Mouse (Mus musculus) liver, postnatal 0 days (tissue): ENCODE data around the gene Dlgap5. TPM values are rescaled to one million over a fixed set of nuclear protein-coding genes. Genes with fewer than 3 reads are reported as not detected.
A peak's percentile ranks its signal among the peaks of the same experiment; 100 is the strongest.

ENCODE experiments used
- ATAC-seq: fragments of 200-750 bp; cut with Nextera tagmentation; 2 replicates; pipeline ENCODE4 v1.8.0; 2017; ENCODE audit warnings: mild to moderate bottlenecking, moderate library complexity
- DNase-seq: peaks from one replicate; pipeline ENCODE4 v3.0.0-alpha.2; 2016
- H3K27ac ChIP-seq: fragments of 300-500 bp; sonication (generic); 2 replicates; pipeline ENCODE4 v1.5.1; 2014; ENCODE audit warnings: antibody characterized with exemption, moderate library complexity, mild to moderate bottlenecking, low read depth
- H3K27me3 ChIP-seq: fragments of 300-500 bp; sonication (generic); 2 replicates; pipeline ENCODE4 v1.6.1; 2014; ENCODE audit warnings: low read length, control low read depth, mixed read lengths; ENCODE audit not compliant: insufficient read depth
- H3K36me3 ChIP-seq: fragments of 300-500 bp; sonication (generic); replicated peaks from 2 replicates; pipeline ENCODE4 v1.6.1; 2014; ENCODE audit warnings: mild to moderate bottlenecking, control low read depth, low read length, moderate library complexity, mixed read lengths; ENCODE audit not compliant: insufficient read depth
- H3K4me1 ChIP-seq: fragments of 300-500 bp; sonication (generic); 2 replicates; pipeline ENCODE4 v1.6.1; 2014; ENCODE audit warnings: antibody characterized with exemption, mild to moderate bottlenecking, control low read depth; ENCODE audit not compliant: insufficient read depth
- H3K4me2 ChIP-seq: fragments of 300-500 bp; sonication (generic); 2 replicates; pipeline ENCODE4 v1.6.1; 2014; ENCODE audit warnings: low read depth, mild to moderate bottlenecking, low read length, moderate library complexity, mixed read lengths
- H3K4me3 ChIP-seq: fragments of 300-500 bp; sonication (generic); 2 replicates; pipeline ENCODE4 v1.5.1; 2014; ENCODE audit warnings: low read depth, low read length
- H3K9ac ChIP-seq: fragments of 300-500 bp; sonication (generic); replicated peaks from 2 replicates; pipeline ENCODE4 v1.6.1; 2014; ENCODE audit warnings: mild to moderate bottlenecking, moderate library complexity
- H3K9me3 ChIP-seq: fragments of 300-500 bp; sonication (generic); 2 replicates; pipeline ENCODE4 v1.6.1; 2016; ENCODE audit warnings: mild to moderate bottlenecking, control low read depth, low read length, mixed read lengths
- CTCF ChIP-seq: sonication (generic); IDR thresholded peaks from 2 replicates; pipeline ENCODE4 v1.5.1; 2016; ENCODE audit warnings: antibody characterized with exemption, low read depth
- EP300 ChIP-seq: IDR thresholded peaks from 2 replicates; pipeline ENCODE4 v1.6.1; 2016; ENCODE audit warnings: antibody characterized with exemption, low read depth, mild to moderate bottlenecking
- WGBS: fragments of 180-500 bp; shearing (Covaris S2); extraction: QIAGEN DNeasy Blood & Tissue Kit; methylation state at CpG from one replicate; pipeline ENCODE4 v1.1.7; 2014; ENCODE audit not compliant: insufficient replicate concordance; 5-methylcytosine and 5-hydroxymethylcytosine counted together
- polyA plus RNA-seq: library from polyadenylated mRNA; unstranded; fragments of >200 nt; fragmentation: Nextera tagmentation; extraction: Ambion mirVana; gene quantifications from 2 replicates; pipeline ENCODE4 v1.2.1, GENCODE M21; 2015

Dlgap5 gene
- polyA plus RNA-seq, 1 experiment from 2014 or later = 16.9 TPM

DNA sequence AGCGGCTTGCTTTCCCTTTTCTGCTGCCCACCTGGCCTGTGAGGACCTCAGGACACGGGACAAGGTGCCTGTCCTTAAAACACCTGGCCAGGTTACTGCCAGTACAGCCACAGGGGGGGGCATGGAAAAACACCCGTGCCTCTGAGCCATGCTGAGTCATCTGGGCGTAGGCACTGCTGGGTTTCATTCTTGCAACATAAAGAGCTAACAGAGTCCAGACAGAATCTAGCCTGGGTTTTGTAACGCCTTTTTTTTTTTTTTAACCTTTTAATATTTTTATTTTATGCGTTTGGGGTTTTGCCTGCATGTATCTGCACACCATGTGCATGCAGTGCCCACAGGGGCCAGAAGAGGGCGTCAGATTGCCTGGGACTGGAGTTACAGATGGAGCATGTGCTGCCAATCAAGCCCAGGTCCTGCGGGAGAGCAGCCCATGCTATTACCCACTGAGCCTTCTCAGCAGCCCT, 64.1 kb downstream of the Dlgap5 start:
- Histone ChIP-seq H3K4me3 (no peak overlapping the region), H3K36me3 (no peaks in the 10 kb centered on the region), H3K9me3 (no peaks in the 10 kb centered on the region), H3K9ac (no peak overlapping the region), H3K27me3 (no peaks in the 10 kb centered on the region), H3K4me1 (peaks cover 9% of the 10 kb centered on the region), H3K27ac (peak overlapping the region; percentile 26; the same call in 1 of the 2 replicates), H3K4me2 (no peak overlapping the region)
- TF ChIP-seq CTCF (peak; percentile 57), EP300 (0 out of 2 replicates have a peak, but pooled peaks have one; percentile 31)
- 51% methylated on average over 8 of the region's 8 CpGs for WGBS
- DNase-seq = peak; percentile 67
- peak; percentile 80 for ATAC-seq

DNA sequence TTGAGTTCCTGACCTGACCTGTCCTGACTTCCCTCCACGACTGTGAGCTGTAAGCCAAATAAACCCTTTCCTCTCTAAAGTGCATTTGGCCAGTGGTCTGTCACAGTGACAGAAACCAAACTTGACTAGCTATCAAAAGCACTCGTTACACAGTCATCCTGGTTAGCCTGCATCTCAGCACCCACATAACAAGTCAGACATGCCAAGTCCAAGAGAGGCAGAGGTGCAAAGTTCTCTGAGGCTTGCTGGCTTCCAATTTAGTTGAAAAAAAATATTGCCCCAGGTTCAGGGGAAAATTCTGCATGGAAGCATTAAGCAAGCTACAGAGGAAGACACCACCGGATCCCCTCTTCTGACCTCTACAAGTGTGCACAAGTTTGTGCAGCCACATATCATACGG, 65.0 kb downstream of the Dlgap5 start:
- TF ChIP-seq CTCF (no peak), EP300 (no peak)
- Histone ChIP-seq H3K9ac (no peak overlapping the region), H3K9me3 (no peaks in the 10 kb centered on the region), H3K36me3 (no peaks in the 10 kb centered on the region), H3K27me3 (no peaks in the 10 kb centered on the region), H3K4me3 (no peak overlapping the region), H3K4me2 (no peak overlapping the region), H3K4me1 (peaks cover 9% of the 10 kb centered on the region), H3K27ac (peak overlapping the region; percentile 24; the same call in 1 of the 2 replicates)
- no peak for DNase-seq
- WGBS = 80% methylated on average over 4 of the region's 4 CpGs
- ATAC-seq = no peak

DNA sequence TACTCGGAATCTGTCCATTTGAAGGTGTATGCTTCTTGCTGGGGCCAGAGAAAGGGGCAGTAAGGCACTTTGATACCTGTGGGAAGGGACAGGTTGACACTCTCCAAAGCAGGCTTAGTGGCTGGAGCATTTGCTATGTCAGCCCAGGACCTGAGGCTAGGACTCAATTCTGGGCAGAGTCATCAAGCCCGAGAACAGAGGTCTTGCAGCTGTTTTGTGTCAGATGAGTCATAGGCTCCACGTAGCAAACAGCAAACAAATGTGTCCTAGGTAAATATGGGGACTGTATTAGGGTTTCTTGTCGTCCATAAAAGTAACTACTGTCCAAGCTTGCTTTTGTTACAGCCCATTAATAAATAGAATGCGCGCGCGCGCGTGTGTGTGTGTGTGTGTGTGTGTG, 65.9 kb downstream of the Dlgap5 start:
- 85% methylated on average over 10 of the region's 10 CpGs for WGBS
- TF ChIP-seq EP300 (no peak), CTCF (no peak)
- Histone ChIP-seq H3K27ac (no peak overlapping the region), H3K9me3 (no peaks in the 10 kb centered on the region), H3K4me2 (no peak overlapping the region), H3K4me3 (no peak overlapping the region), H3K9ac (no peak overlapping the region), H3K36me3 (no peaks in the 10 kb centered on the region), H3K27me3 (no peaks in the 10 kb centered on the region), H3K4me1 (peaks cover 9% of the 10 kb centered on the region)
- ATAC-seq = peak; percentile 20; the same call in 1 of the 2 replicates
- no peak for DNase-seq

DNA sequence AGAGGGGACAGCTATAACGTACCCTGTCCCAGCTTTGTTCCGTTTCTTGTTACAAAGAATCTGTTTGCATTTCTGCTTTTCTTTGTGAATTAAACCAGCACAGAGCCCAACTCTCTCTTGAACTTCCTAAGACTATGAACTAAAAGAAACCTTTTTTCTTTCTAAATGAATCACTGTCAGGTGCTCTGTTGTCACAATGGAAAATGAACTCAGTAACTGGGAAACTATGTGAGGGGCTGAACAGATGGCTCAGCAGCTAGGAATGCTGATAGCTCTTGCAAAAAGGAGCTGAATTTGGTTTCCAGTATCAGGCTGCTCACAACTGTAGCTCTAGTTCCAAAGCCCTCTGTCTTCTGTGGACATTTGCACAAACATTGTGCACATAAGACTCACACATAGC, 67.2 kb downstream of the Dlgap5 start:
- no peak for ATAC-seq
- Histone ChIP-seq H3K36me3 (no peaks in the 10 kb centered on the region), H3K4me2 (no peak overlapping the region), H3K9ac (no peak overlapping the region), H3K27ac (no peak overlapping the region), H3K4me3 (no peak overlapping the region), H3K27me3 (no peaks in the 10 kb centered on the region), H3K4me1 (peaks cover 9% of the 10 kb centered on the region), H3K9me3 (no peaks in the 10 kb centered on the region)
- TF ChIP-seq EP300 = no peak
- no peak for TF ChIP-seq CTCF
- WGBS = 70% methylated on average over 2 of the region's 2 CpGs
- DNase-seq = no peak

DNA sequence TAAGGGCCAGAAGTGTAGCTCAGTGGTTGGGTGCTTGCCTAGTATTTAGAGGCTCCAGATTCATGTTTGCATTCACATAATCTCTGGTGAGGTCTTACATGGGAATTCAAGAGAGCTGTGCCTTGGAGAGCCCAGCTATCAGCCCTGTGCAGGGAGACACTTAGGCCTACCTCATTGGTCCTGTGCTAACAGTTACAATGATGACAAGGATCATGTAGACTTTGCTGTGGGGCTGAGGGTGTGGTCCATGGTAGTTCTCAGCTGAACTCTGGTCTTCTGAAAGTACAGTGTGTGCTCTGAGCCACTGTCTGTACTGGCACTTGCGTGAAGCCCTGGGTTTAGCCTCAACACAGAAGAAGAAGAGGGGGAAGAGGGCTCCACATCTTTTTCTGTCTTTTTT, 71.5 kb downstream of the Dlgap5 start:
- ATAC-seq (peak; percentile 80), DNase-seq (no peak)
- no peak overlapping the region for H3K27ac ChIP-seq
- H3K4me2 ChIP-seq = no peak overlapping the region
- TF ChIP-seq CTCF = no peak
- no peak for TF ChIP-seq EP300
- H3K36me3 ChIP-seq = no peaks in the 10 kb centered on the region
- 33% methylated on average over 1 of the region's 1 CpGs for WGBS
- no peaks in the 10 kb centered on the region for H3K4me1 ChIP-seq
- H3K9ac ChIP-seq = no peak overlapping the region
- H3K9me3 ChIP-seq = no peaks in the 10 kb centered on the region
- H3K27me3 ChIP-seq = no peaks in the 10 kb centered on the region
- no peak overlapping the region for H3K4me3 ChIP-seq

DNA sequence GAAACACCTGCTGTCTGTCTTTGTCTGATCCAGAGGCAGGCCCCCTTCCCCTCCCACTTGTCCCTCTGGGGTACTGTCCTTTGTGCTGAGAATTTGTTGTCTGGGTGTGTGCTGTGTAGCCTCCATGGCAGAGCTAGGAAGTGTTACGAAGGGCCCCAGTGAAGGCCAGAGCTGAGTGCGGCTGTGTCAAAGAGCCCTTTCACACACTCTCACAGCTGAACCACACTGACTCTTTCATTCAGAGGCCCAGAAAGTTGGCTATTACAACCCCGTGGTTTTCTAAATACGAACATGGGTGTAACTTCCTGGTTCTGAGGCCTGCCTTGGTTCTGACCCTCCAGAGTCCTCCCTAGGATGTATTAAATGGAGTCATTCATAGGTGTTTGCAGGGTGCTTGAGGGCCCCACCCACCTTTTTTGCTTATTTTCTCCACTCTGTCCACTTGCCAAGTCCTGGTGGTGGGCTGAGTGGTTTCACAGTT, 76.4 kb downstream of the Dlgap5 start:
- WGBS = 71% methylated on average over 4 of the region's 4 CpGs
- TF ChIP-seq EP300 = no peak
- no peak for TF ChIP-seq CTCF
- no peak overlapping the region for H3K27ac ChIP-seq
- no peaks in the 10 kb centered on the region for H3K9me3 ChIP-seq
- no peak overlapping the region for H3K4me2 ChIP-seq
- H3K4me1 ChIP-seq = no peaks in the 10 kb centered on the region
- no peak for DNase-seq
- no peaks in the 10 kb centered on the region for H3K27me3 ChIP-seq
- H3K9ac ChIP-seq = no peak overlapping the region
- no peaks in the 10 kb centered on the region for H3K36me3 ChIP-seq
- H3K4me3 ChIP-seq = no peak overlapping the region
- ATAC-seq = no peak
